Mouse (Mus musculus): Measurements from ENCODE around the gene AC140267.1.

AC140267.1 gene

DNA sequence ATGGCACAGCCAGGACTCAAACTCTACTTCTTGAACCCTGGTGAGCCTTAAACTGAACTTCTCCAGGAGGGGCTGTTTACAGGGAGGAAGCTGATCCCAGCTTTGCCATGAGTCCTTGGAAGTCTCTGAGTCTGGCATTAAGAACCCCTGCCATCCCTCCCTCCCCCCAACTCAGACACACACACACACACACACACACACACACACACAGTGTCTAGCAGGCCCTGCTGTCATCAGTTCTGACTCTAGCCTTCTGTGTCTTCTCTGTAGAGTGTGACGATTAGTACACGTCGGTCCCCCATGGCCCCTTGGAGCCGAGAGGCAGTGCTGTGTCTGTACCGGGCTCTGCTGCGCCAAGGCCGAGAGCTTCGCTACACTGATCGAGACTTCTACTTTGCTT lies at the start of gene AC140267.1:
Gene AC140267.1, plus strand, starts transcription at position 301 of the 400 bp plus-strand sequence.
- in situ Hi-C loops (cut with MseI, MboI), result no loop called here

DNA sequence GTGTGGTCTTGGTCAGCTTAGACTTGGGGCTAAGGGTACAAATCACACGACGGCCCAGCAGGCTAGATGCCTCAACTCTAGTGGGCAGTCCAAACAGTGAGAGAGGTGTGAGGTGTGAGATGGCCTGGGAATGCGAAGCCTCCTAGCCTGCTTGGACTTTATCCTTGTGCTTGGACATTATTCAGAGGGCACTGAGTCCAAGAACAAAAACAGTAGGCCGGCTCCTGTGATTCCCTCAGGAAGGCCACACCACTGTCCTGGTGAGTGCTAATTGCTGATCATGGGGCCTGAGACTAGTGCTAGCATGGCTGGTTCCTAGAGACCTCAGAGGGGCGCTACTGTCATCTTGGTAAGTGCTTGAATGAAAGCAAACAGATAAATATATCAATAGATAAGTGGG lies 46.7 kb upstream of the AC140267.1 start:
- in situ Hi-C loops (cut with MseI, MboI), result no loop called here

DNA sequence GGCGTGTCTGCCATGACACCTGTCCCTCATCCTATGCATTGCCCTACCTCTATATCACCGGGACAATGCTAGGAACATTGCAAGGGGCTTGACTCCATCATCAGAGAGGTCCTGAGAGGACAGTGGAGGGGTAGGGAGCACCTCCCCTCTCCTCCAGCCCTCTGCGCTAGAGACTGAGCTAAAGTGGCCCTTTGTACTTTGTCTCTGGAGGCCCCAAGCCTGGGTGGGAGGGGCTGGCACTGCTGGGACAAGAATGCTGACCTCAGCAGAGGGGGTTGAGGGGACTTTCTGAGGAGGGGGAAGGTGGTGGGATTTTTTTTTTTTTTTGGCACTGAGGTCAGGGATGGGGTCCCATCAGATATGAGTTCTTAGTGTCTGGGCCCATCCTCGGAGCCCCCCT lies 45.6 kb upstream of the AC140267.1 start:
- in situ Hi-C loops (cut with MseI, MboI), result no loop called here

GRCm38 (mm10) chr15:80191585-80192245 lies 43.9 kb upstream of the AC140267.1 start:
- in situ Hi-C loops (cut with MseI, MboI), result no loop called here

- in situ Hi-C loops (cut with MseI, MboI), result no loop called here
Observed at GRCm38 (mm10) chr15:80192246-80192585, 43.4 kb upstream of the AC140267.1 start.

GRCm38 (mm10) chr15:80192847-80193246 lies 42.8 kb upstream of the AC140267.1 start:
- in situ Hi-C loops (cut with MseI, MboI), result no loop called here

- in situ Hi-C loops (cut with MseI, MboI), result no loop called here
Observed at GRCm38 (mm10) chr15:80199556-80199955, 36.1 kb upstream of the AC140267.1 start.

DNA sequence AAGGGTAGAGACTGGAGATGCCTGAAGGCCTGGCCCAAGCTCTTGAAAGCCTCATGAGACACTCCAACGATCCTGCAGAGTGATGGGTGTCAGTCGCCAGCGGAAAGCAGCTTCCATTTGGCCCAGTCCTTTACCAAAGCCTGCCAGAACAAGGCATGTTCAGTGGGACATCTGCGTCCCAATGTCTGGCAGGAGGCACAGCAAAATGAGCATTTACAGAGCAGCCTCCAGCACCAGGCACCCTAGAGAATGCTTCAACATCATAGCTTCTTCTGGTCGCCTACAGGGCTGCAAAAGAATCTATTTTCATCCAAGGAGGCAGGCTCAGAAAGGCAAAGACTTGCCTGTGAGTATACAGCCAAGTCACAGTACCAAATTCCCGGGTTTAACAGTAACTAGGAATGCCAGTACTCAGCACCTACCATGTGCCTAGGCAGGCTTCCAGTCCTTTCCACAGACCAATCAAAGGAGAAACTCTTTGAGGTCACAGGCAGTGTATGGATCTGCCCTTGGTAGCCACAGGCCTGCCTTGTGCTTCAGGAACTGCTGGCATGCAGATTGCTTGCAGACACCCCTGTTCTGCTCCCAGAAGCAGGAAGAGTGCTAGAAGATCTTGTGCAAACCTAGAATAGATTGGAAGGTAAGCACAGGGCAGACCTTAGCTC lies 33.4 kb upstream of the AC140267.1 start:
- in situ Hi-C loops (cut with MseI, MboI), result no loop called here

GRCm38 (mm10) chr15:80203406-80203805 lies 32.2 kb upstream of the AC140267.1 start:
- in situ Hi-C loops (cut with MseI, MboI), result no loop called here

- in situ Hi-C loops (cut with MseI, MboI), result no loop called here
Observed at GRCm38 (mm10) chr15:80206057-80206565, 29.5 kb upstream of the AC140267.1 start.

DNA sequence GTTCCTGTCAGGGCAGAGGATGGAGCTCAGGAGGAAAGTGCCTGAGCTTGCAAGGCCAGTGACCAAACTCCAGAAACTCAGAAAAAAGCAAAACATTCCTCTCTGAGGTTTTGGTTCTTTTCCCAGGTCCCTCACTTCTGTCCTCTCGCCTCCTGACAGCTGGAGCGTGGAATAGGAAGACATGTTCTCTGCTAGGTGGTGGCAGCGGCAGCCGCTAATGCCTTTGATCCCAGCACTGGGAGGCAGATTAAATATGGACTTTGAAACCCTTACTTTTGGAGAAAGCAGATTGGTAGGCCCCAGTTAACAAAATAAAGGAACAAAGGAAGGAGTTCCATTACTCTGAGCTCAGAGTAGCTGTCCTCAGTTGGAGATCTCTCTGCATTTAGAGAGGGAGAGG lies 27.2 kb upstream of the AC140267.1 start:
- in situ Hi-C loops (cut with MseI, MboI), result no loop called here

GRCm38 (mm10) chr15:80213688-80214087 lies 21.9 kb upstream of the AC140267.1 start:
- in situ Hi-C loops (cut with MseI, MboI), result no loop called here

- in situ Hi-C loops (cut with MseI, MboI), result no loop called here
Observed at GRCm38 (mm10) chr15:80215716-80216479, 19.7 kb upstream of the AC140267.1 start.

DNA sequence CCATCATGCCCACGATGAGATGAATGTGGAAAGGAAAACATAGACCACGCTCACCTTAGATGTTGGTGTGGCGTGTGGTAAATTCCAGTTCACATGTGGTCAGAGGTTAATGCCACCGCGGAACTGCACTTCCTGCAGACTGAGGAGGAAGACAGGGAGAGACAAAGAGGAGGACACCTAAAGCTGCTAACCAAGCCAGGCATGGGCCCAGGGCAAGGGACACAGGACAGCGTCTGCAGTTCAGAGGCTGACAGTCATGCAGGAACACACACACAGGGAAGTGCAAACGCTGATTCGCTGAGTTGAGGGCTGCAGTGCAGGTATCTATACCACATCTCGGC lies 19.2 kb upstream of the AC140267.1 start:
- in situ Hi-C loops (cut with MseI, MboI), result no loop called here

DNA sequence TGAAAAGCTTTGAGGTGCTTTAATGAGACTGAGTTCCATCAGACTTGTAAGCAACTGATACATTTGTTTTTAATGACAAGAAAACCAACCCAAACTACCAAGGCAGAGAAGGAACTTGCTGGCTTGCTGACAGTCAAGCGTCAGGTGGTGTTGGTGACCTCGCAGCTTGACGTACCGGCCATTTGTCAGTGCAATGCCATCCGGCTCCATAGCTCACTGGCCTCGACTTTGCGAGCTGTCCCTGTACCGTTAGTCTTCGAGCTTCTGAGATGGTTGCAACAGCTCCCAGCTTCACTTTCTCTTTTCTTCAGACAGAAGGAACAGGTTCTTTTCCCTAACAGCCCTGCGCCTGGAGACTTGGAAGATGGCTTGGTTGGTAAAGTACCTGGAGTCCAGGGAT lies 18.2 kb upstream of the AC140267.1 start:
- in situ Hi-C loops (cut with MseI, MboI), result no loop called here

GRCm38 (mm10) chr15:80219211-80219610 lies 16.4 kb upstream of the AC140267.1 start:
- in situ Hi-C loops (cut with MseI, MboI), result no loop called here

GRCm38 (mm10) chr15:80219705-80220657 lies 15.7 kb upstream of the AC140267.1 start:
- in situ Hi-C loops (cut with MseI, MboI), result no loop called here

DNA sequence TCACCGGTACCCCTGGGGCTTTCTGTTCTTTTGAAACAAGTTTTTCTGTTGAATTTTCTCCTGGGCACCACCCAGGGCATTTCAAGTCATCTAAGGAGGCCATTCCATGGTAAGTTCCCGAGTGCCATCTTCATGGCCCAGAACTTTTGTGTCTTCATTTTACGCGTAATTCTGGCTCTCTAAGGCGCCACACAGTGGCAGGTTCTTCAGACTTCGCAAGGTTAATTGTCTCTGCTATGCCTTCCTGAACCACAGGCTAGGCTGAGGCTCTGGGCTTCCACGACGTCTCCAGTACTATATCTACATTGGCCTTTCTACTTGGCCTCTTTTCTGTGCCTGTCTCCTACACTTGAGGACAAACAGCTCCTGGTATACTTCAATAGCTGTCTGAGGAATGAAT lies 14.6 kb upstream of the AC140267.1 start:
- in situ Hi-C loops (cut with MseI, MboI), result no loop called here

- in situ Hi-C loops (cut with MseI, MboI), result no loop called here
Observed at GRCm38 (mm10) chr15:80223751-80224150, 11.9 kb upstream of the AC140267.1 start.

DNA sequence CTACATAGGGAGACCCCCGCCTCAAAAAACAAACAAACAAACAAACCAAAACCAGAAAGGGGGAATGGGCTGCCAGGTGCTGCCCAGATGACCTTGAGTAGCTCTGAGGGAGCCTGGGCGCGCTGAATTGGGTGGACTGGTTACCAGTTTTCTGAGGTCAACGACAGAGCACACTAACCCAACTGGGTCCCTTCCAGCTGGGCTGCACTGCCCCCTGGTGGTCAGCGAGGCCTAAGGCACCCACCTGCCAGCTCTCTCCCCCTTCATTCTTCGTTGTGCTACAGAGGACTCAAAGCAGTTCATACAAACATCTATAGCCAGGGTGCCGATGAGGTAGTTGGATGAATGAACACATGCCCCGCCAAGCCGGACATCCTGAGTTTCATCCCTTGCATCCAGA lies 10.4 kb upstream of the AC140267.1 start:
- in situ Hi-C loops (cut with MseI, MboI), result no loop called here

GRCm38 (mm10) chr15:80225796-80226195 lies 9.8 kb upstream of the AC140267.1 start:
- in situ Hi-C loops (cut with MseI, MboI), result no loop called here

All from mouse trophoblast stem cell (cell line).